Mouse (Mus musculus) intestine, embryonic 14.5 days (tissue): Measurements from ENCODE around the gene Mgrn1. TPM values are rescaled to one million over a fixed set of nuclear protein-coding genes. Genes with fewer than 3 reads are reported as not detected.

Experiments used
- ATAC-seq: fragments of 200-750 bp; cut with Nextera tagmentation; replicated peaks from 2 replicates; pipeline ENCODE4 v1.8.0; 2017; ENCODE audit warnings: low read depth, moderate number of reproducible peaks, moderate TSS enrichment, moderate library complexity; ENCODE audit not compliant: low FRiP score, low TSS enrichment
- DNase-seq: peaks from one replicate; pipeline ENCODE4 v3.0.0-alpha.2; 2018; ENCODE audit warnings: low spot score
- H3K27ac ChIP-seq: fragments of 300-500 bp; sonication (generic); 2 replicates; pipeline ENCODE4 v1.5.1; 2014; ENCODE audit warnings: low read depth, mild to moderate bottlenecking, control low read depth
- H3K27me3 ChIP-seq: fragments of 300-500 bp; sonication (generic); replicated peaks from 2 replicates; pipeline ENCODE4 v1.6.1; 2014; ENCODE audit warnings: low read length, control low read depth; ENCODE audit not compliant: control insufficient read depth, insufficient read depth
- H3K36me3 ChIP-seq: fragments of 300-500 bp; sonication (generic); 2 replicates; pipeline ENCODE4 v1.6.1; 2014; ENCODE audit warnings: low read length, control low read depth; ENCODE audit not compliant: control insufficient read depth, insufficient read depth
- H3K4me1 ChIP-seq: fragments of 300-500 bp; sonication (generic); replicated peaks from 2 replicates; pipeline ENCODE4 v1.6.1; 2014; ENCODE audit warnings: low read length, control low read depth, mixed read lengths; ENCODE audit not compliant: control insufficient read depth, insufficient read depth
- H3K4me2 ChIP-seq: fragments of 300-500 bp; sonication (generic); 2 replicates; pipeline ENCODE4 v1.6.1; 2014; ENCODE audit warnings: low read length
- H3K4me3 ChIP-seq: fragments of 300-500 bp; sonication (generic); 2 replicates; pipeline ENCODE4 v1.5.1; 2014; ENCODE audit warnings: low read depth, low read length, control low read depth, mixed read lengths
- H3K9ac ChIP-seq: fragments of 300-500 bp; sonication (generic); 2 replicates; pipeline ENCODE4 v1.6.1; 2014; ENCODE audit warnings: mild to moderate bottlenecking, low read length
- H3K9me3 ChIP-seq: fragments of 300-500 bp; sonication (generic); 2 replicates; pipeline ENCODE4 v1.6.1; 2016; ENCODE audit warnings: low read length, control low read depth; ENCODE audit not compliant: control insufficient read depth
- WGBS: fragments of 180-500 bp; shearing (Covaris S2); extraction: QIAGEN DNeasy Blood & Tissue Kit; methylation state at CpG from one replicate; pipeline ENCODE4 v1.1.7; 2014; 5-methylcytosine and 5-hydroxymethylcytosine counted together
- polyA plus RNA-seq: library from polyadenylated mRNA; unstranded; fragments of >200 nt; fragmentation: Nextera tagmentation; extraction: Ambion mirVana; gene quantifications from 2 replicates; pipeline ENCODE4 v1.2.1, GENCODE M21; 2014

The Mgrn1 gene
- polyA plus RNA-seq, 1 experiment from 2014 or later = 87.6 TPM

- H3K27me3 ChIP-seq = no peaks in the 10 kb centered on the region
- no peak overlapping the region for H3K9ac ChIP-seq
Measured at GRCm38 (mm10) chr16:4945415-4945814, 59.4 kb downstream of the Mgrn1 start.

GRCm38 (mm10) chr16:4946155-4946554 lies 60.1 kb downstream of the Mgrn1 start:
- Histone ChIP-seq H3K36me3 (peaks cover 90% of the 10 kb centered on the region), H3K4me3 (no peak overlapping the region), H3K27me3 (no peaks in the 10 kb centered on the region), H3K27ac (no peak overlapping the region), H3K4me1 (no peaks in the 10 kb centered on the region), H3K4me2 (no peak overlapping the region), H3K9me3 (no peaks in the 10 kb centered on the region), H3K9ac (no peak overlapping the region)
- ATAC-seq = no peak
- WGBS = 86% methylated on average over 3 of the region's 3 CpGs
- no peak for DNase-seq

More at GRCm38 (mm10) chr16:4945415-4945814, 59.4 kb downstream of the Mgrn1 start:
- ATAC-seq (no peak), DNase-seq (no peak)
- 82% methylated on average over 4 of the region's 4 CpGs for WGBS
- no peak overlapping the region for H3K27ac ChIP-seq
- H3K36me3 ChIP-seq = peaks cover 90% of the 10 kb centered on the region
- no peaks in the 10 kb centered on the region for H3K4me1 ChIP-seq
- no peak overlapping the region for H3K4me3 ChIP-seq
- H3K9me3 ChIP-seq = no peaks in the 10 kb centered on the region
- no peak overlapping the region for H3K4me2 ChIP-seq

GRCm38 (mm10) chr16:4947378-4947777 lies 61.3 kb downstream of the Mgrn1 start:
- ATAC-seq = no peak
- Histone ChIP-seq H3K27ac (no peak overlapping the region), H3K36me3 (peaks cover 90% of the 10 kb centered on the region), H3K4me2 (no peak overlapping the region), H3K4me1 (no peaks in the 10 kb centered on the region), H3K9ac (no peak overlapping the region), H3K4me3 (no peak overlapping the region), H3K27me3 (no peaks in the 10 kb centered on the region), H3K9me3 (no peaks in the 10 kb centered on the region)
- WGBS = 92% methylated on average over 4 of the region's 4 CpGs
- no peak for DNase-seq

- Histone ChIP-seq H3K9me3 (no peaks in the 10 kb centered on the region), H3K27ac (no peak overlapping the region), H3K36me3 (peaks cover 60% of the 10 kb centered on the region), H3K4me3 (no peak overlapping the region), H3K4me1 (no peaks in the 10 kb centered on the region), H3K4me2 (no peak overlapping the region), H3K9ac (no peak overlapping the region), H3K27me3 (no peaks in the 10 kb centered on the region)
- 94% methylated on average over 3 of the region's 3 CpGs for WGBS
- ATAC-seq = no peak
- DNase-seq = no peak
Measured at GRCm38 (mm10) chr16:4956609-4957008, 70.6 kb downstream of the Mgrn1 start.

GRCm38 (mm10) chr16:4957446-4957845 lies 71.4 kb downstream of the Mgrn1 start:
- ATAC-seq (no peak), DNase-seq (no peak)
- H3K27ac ChIP-seq = no peak overlapping the region
- H3K4me3 ChIP-seq = no peak overlapping the region
- 0 out of 2 replicates have a peak, but pooled peaks cover under 1% of the 10 kb centered on the region for H3K4me1 ChIP-seq
- H3K9ac ChIP-seq = no peak overlapping the region
- peaks cover 52% of the 10 kb centered on the region for H3K36me3 ChIP-seq
- WGBS = 86% methylated on average over 3 of the region's 3 CpGs
- H3K27me3 ChIP-seq = no peaks in the 10 kb centered on the region
- no peaks in the 10 kb centered on the region for H3K9me3 ChIP-seq
- H3K4me2 ChIP-seq = no peak overlapping the region

- peaks cover 24% of the 10 kb centered on the region for H3K36me3 ChIP-seq
- no peak overlapping the region for H3K27ac ChIP-seq
- no peaks in the 10 kb centered on the region for H3K9me3 ChIP-seq
- DNase-seq (no peak), ATAC-seq (no peak)
- 92% methylated on average over 8 of the region's 8 CpGs for WGBS
- H3K4me3 ChIP-seq = no peak overlapping the region
- H3K27me3 ChIP-seq = no peaks in the 10 kb centered on the region
- H3K4me1 ChIP-seq = 0 out of 2 replicates have a peak, but pooled peaks cover 15% of the 10 kb centered on the region
- no peak overlapping the region for H3K4me2 ChIP-seq
- no peak overlapping the region for H3K9ac ChIP-seq
Measured at GRCm38 (mm10) chr16:4960260-4960659, 74.2 kb downstream of the Mgrn1 start.

- ATAC-seq = no peak
- Histone ChIP-seq H3K27ac (no peak overlapping the region), H3K27me3 (no peaks in the 10 kb centered on the region), H3K9ac (peak overlapping the region; percentile 75), H3K4me3 (peak overlapping the region; percentile 91), H3K4me1 (0 out of 2 replicates have a peak, but pooled peaks cover 17% of the 10 kb centered on the region), H3K4me2 (peak overlapping the region; percentile 77), H3K36me3 (0 out of 2 replicates have a peak, but pooled peaks cover 4% of the 10 kb centered on the region), H3K9me3 (no peaks in the 10 kb centered on the region)
- 37% methylated on average over 9 of the region's 9 CpGs for WGBS
- no peak for DNase-seq
Measured at GRCm38 (mm10) chr16:4963346-4963745, 77.3 kb downstream of the Mgrn1 start.

GRCm38 (mm10) chr16:4963797-4964709 lies 78.0 kb downstream of the Mgrn1 start, which contains the start of gene Anks3:
TSS of gene Anks3 (minus strand) at chr16:4964205.
- H3K4me3 ChIP-seq = peak within 1 kb of the TSS; percentile 91
- no peaks in the 10 kb centered on the region for H3K27me3 ChIP-seq
- peak; percentile 98 for ATAC-seq
- DNase-seq = peak; percentile 96
- no peaks in the 10 kb centered on the region for H3K9me3 ChIP-seq
- H3K4me1 ChIP-seq = 0 out of 2 replicates have a peak, but pooled peaks cover 17% of the 10 kb centered on the region
- peak within 1 kb of the TSS; percentile 77 for H3K4me2 ChIP-seq
- peak within 1 kb of the TSS; percentile 57 for H3K27ac ChIP-seq
- H3K9ac ChIP-seq = peak within 1 kb of the TSS; percentile 75
- under 1% methylated on average over 72 of the region's 76 CpGs for WGBS
- H3K36me3 ChIP-seq = 0 out of 2 replicates have a peak, but pooled peaks cover 4% of the 10 kb centered on the region
